Mouse (Mus musculus) skeletal muscle tissue, adult 2 months (tissue): ENCODE data around the gene Mybpc2.

Source experiments
- DNase-seq: peaks from one replicate; pipeline ENCODE4 v3.0.0-alpha.2; 2012; ENCODE audit warnings: low read depth, low spot score

The Mybpc2 gene

GRCm38 (mm10) chr7:44547041-44547440 lies 22.6 kb upstream of the Mybpc2 start:
- DNase-seq = no peak

- DNase-seq = no peak
Measured at GRCm38 (mm10) chr7:44546274-44546673, 21.8 kb upstream of the Mybpc2 start.

GRCm38 (mm10) chr7:44543071-44543470 lies 18.6 kb upstream of the Mybpc2 start:
- DNase-seq = no peak

GRCm38 (mm10) chr7:44542555-44542954 lies 18.1 kb upstream of the Mybpc2 start:
- DNase-seq = no peak

- DNase-seq = no peak
Measured at GRCm38 (mm10) chr7:44538756-44539624, 14.5 kb upstream of the Mybpc2 start.

GRCm38 (mm10) chr7:44537496-44537895 lies 13.0 kb upstream of the Mybpc2 start:
- DNase-seq = no peak

GRCm38 (mm10) chr7:44537009-44537408 lies 12.6 kb upstream of the Mybpc2 start:
- no peak for DNase-seq

GRCm38 (mm10) chr7:44536590-44536968 lies 12.1 kb upstream of the Mybpc2 start:
- DNase-seq = no peak

- DNase-seq = no peak
Measured at GRCm38 (mm10) chr7:44535657-44536589, 11.5 kb upstream of the Mybpc2 start.

- DNase-seq = no peak
Measured at GRCm38 (mm10) chr7:44534656-44535441, 10.4 kb upstream of the Mybpc2 start.

GRCm38 (mm10) chr7:44534242-44534641 lies 9.8 kb upstream of the Mybpc2 start:
- DNase-seq = no peak

GRCm38 (mm10) chr7:44533746-44534045 lies 9.2 kb upstream of the Mybpc2 start:
- DNase-seq = no peak

- DNase-seq = no peak
Measured at GRCm38 (mm10) chr7:44532918-44533745, 8.7 kb upstream of the Mybpc2 start.

GRCm38 (mm10) chr7:44531946-44532732 lies 7.7 kb upstream of the Mybpc2 start, which contains the start of gene Spib:
Gene Spib, minus strand, starts transcription at chr7:44532071.
- no peak for DNase-seq

GRCm38 (mm10) chr7:44531207-44531606 lies 6.8 kb upstream of the Mybpc2 start:
- DNase-seq = no peak

GRCm38 (mm10) chr7:44530507-44530906 lies 6.1 kb upstream of the Mybpc2 start:
- no peak for DNase-seq

- no peak for DNase-seq
Measured at GRCm38 (mm10) chr7:44529518-44529917, 5.1 kb upstream of the Mybpc2 start.

GRCm38 (mm10) chr7:44527483-44528398 lies 3.3 kb upstream of the Mybpc2 start:
- peak; percentile 94 for DNase-seq
